Mouse (Mus musculus) E14TG2a.4 (cell line): ENCODE data around the gene D630003M21Rik.

Source experiments
- CTCF ChIP-seq: conservative IDR thresholded peaks from 2 replicates; pipeline ENCODE4 v1.5.1; 2014; ENCODE audit warnings: low read length
- NANOG ChIP-seq: IDR thresholded peaks from 2 replicates; pipeline ENCODE4 v1.6.1; 2014; ENCODE audit warnings: borderline replicate concordance, low read length, mixed read lengths
- POU5F1 ChIP-seq: IDR thresholded peaks from 2 replicates; pipeline ENCODE4 v1.6.1; 2014; ENCODE audit warnings: low read length, borderline replicate concordance

DNA sequence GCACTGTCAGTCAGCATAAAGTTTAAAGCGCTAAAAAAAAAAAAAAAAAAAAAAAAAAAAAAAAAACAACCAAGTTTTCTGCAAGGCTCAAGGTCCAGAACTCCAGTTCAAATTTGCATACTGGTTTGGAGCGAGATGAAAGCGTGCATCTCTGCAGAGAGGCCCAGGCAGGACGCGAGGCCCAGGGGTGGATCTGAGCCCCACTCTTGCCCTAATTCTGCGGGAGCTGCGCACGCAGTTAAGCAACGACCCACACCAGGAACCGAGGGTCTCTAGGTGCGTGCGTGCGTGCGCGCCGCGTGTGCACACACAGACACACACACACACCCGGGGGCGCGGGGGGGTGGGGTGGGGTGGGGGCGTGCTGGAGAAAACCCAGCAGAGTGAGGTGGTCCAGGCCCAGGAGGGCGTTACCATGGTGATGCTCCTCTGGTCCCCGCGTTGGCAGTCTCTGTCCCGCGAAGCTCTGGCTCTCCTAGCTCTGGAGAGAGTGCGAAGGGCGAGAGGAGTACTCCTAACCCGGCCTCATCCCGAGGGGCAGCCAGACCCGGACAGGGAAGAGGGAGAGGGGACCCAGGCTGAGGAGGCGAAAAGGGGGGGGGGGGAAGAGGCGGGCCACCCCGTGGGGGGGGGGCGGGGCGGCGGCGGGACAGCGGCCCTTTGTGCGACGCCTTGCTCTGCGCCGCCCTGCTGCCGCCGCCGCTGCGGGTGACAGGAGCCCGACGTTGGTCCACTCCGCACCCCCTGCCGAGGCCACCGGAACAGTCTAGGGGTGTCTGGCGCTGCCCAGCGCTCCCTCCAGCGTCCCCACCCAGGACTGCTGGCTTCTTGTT, at the start of gene D630003M21Rik:
- TF ChIP-seq CTCF, result no peak
- no peak for TF ChIP-seq POU5F1
- no peak for TF ChIP-seq NANOG
